Comparison of ENCODE assay signal across 28 mouse cellular contexts in genomic region chr12:104388477-104388876, GRCm38 (mm10). TPM values are rescaled to one million over a fixed set of nuclear protein-coding genes. Genes with fewer than 3 reads are reported as not detected.
DNase-seq lines count a peak whose midpoint lies in the region; ATAC-seq and TF ChIP-seq lines count a peak whose summit lies in the region.
"Had no signal": no experiment of that assay in that cellular context is flagged by ENCODE, and none has a peak within 500 bp of the region (broad histone marks: within the 10 kb centered on the region; RNA-seq: fewer than 3 reads in every experiment).

No protein-coding gene starts in this region.

- DNase-seq in liver, adult 2 months (ENCODE audit: extremely low read depth, low read depth, low spot score), result peak; percentile 96
- DNase-seq in liver, embryonic 11.5 days (ENCODE audit: low spot score), result no peak
- peak; percentile 33 for DNase-seq in liver, postnatal 0 days
- DNase-seq in liver, result no peak
- DNase-seq in limb, embryonic 10.5 days (ENCODE audit: low spot score), result peak; percentile 16
- DNase-seq in limb, embryonic 11.5 days (ENCODE audit: low spot score), result peak; percentile 13
- DNase-seq: adrenal gland, adult 2 months; adrenal gland, postnatal 10 days; adrenal gland, postnatal 25 days; cerebellum, adult 11 months; cerebellum, adult 18-20 months; cerebellum, adult 8-10 months; cerebellum, adult 9-11 months; cerebellum, postnatal 14 days; cerebellum, postnatal 36 days; embryo, embryonic 11 days had no signal

- H3K27me3 ChIP-seq in liver, adult 2 months (ENCODE audit: control insufficient read depth, insufficient read depth, low read length), result no peaks in the 10 kb centered on the region
- no peaks in the 10 kb centered on the region for H3K27me3 ChIP-seq in liver, embryonic 11.5 days (replicated peaks; ENCODE audit: control insufficient read depth, insufficient read depth, low read length)
- no peaks in the 10 kb centered on the region for H3K27me3 ChIP-seq in liver, postnatal 0 days (ENCODE audit: insufficient read depth, low read length)
- no peaks in the 10 kb centered on the region for H3K27me3 ChIP-seq in limb, embryonic 10.5 days (ENCODE audit: low read depth, poor library complexity, severe bottlenecking)
- no peaks in the 10 kb centered on the region for H3K27me3 ChIP-seq in limb, embryonic 11.5 days (ENCODE audit: control insufficient read depth, insufficient read depth, low read length)
- H3K27me3 ChIP-seq: embryonic facial prominence, embryonic 13.5 days; embryonic facial prominence, embryonic 15.5 days; forebrain, embryonic 12.5 days had no signal

- H3K4me2 ChIP-seq in liver, embryonic 11.5 days, result no peak overlapping the region
- H3K4me2 ChIP-seq in liver, postnatal 0 days (ENCODE audit: low read depth, low read length), result peak overlapping the region; percentile 63
- H3K4me2 ChIP-seq in limb, embryonic 11.5 days (ENCODE audit: low read depth, severe bottlenecking), result no peak overlapping the region
- H3K4me2 ChIP-seq: embryonic facial prominence, embryonic 13.5 days; embryonic facial prominence, embryonic 15.5 days; forebrain, embryonic 12.5 days had no signal

- TF ChIP-seq POLR2A in liver, adult 2 months (IDR thresholded peaks at IDR 0.05; ENCODE audit: extremely low read depth, insufficient read depth, low read length), result no peak

- ATAC-seq in liver, embryonic 11.5 days (replicated peaks; ENCODE audit: low FRiP score), result no peak
- ATAC-seq in liver, postnatal 0 days, result no peak
- no peak for ATAC-seq in limb, embryonic 11.5 days (ENCODE audit: insufficient number of reproducible peaks, low FRiP score, low TSS enrichment, low read depth)
- no peak for ATAC-seq in inflammation-experienced regulatory T-cells, adult 6 months
- ATAC-seq: forebrain, embryonic 14.5 days had no signal

- TF ChIP-seq EP300 in liver, postnatal 0 days (IDR thresholded peaks at IDR 0.05; ENCODE audit: low read depth), result 0 out of 2 replicates have a peak, but pooled peaks have one; percentile 19

- no peaks in the 10 kb centered on the region for H3K9me3 ChIP-seq in liver, embryonic 11.5 days (ENCODE audit: control insufficient read depth, low read length)
- no peaks in the 10 kb centered on the region for H3K9me3 ChIP-seq in liver, postnatal 0 days (ENCODE audit: low read length)
- no peaks in the 10 kb centered on the region for H3K9me3 ChIP-seq in limb, embryonic 10.5 days (replicated peaks)
- no peaks in the 10 kb centered on the region for H3K9me3 ChIP-seq in limb, embryonic 11.5 days (ENCODE audit: control insufficient read depth, low read length)
- H3K9me3 ChIP-seq: embryonic facial prominence, embryonic 15.5 days; forebrain, embryonic 10.5 days; forebrain, embryonic 12.5 days had no signal

- peaks cover 26% of the 10 kb centered on the region for H3K4me1 ChIP-seq in liver, adult 2 months (ENCODE audit: control insufficient read depth, insufficient read depth, low read length)
- no peaks in the 10 kb centered on the region for H3K4me1 ChIP-seq in liver, embryonic 11.5 days (replicated peaks; ENCODE audit: control insufficient read depth, insufficient read depth, low read length)
- H3K4me1 ChIP-seq in liver, postnatal 0 days (ENCODE audit: insufficient read depth), result peaks cover 10% of the 10 kb centered on the region; the same call in 1 of the 2 replicates
- no peaks in the 10 kb centered on the region for H3K4me1 ChIP-seq in limb, embryonic 10.5 days
- no peaks in the 10 kb centered on the region for H3K4me1 ChIP-seq in limb, embryonic 11.5 days (ENCODE audit: control insufficient read depth, insufficient read depth, low read length)
- H3K4me1 ChIP-seq: embryonic facial prominence, embryonic 13.5 days; embryonic facial prominence, embryonic 15.5 days; forebrain, embryonic 10.5 days; forebrain, embryonic 12.5 days had no signal

- H3K27ac ChIP-seq in liver, adult 2 months (replicated peaks; ENCODE audit: insufficient read depth, low read depth, low read length), result peak overlapping the region; percentile 82
- no peak overlapping the region for H3K27ac ChIP-seq in liver, embryonic 11.5 days (ENCODE audit: low read depth, low read length)
- peak overlapping the region; percentile 60; the same call in 1 of the 2 replicates for H3K27ac ChIP-seq in liver, postnatal 0 days (ENCODE audit: low read depth)
- H3K27ac ChIP-seq in limb, embryonic 10.5 days, result no peak overlapping the region
- no peak overlapping the region for H3K27ac ChIP-seq in limb, embryonic 11.5 days (replicated peaks; ENCODE audit: low read depth, low read length)
- H3K27ac ChIP-seq: embryonic facial prominence, embryonic 13.5 days; embryonic facial prominence, embryonic 15.5 days; forebrain, embryonic 10.5 days; forebrain, embryonic 12.5 days had no signal

- peaks cover 22% of the 10 kb centered on the region for H3K36me3 ChIP-seq in liver, adult 2 months (ENCODE audit: control insufficient read depth, insufficient read depth, low read length)
- no peaks in the 10 kb centered on the region for H3K36me3 ChIP-seq in liver, embryonic 11.5 days (ENCODE audit: control insufficient read depth, insufficient read depth, low read length)
- no peaks in the 10 kb centered on the region for H3K36me3 ChIP-seq in liver, postnatal 0 days (replicated peaks; ENCODE audit: insufficient read depth, low read length)
- no peaks in the 10 kb centered on the region for H3K36me3 ChIP-seq in limb, embryonic 10.5 days
- H3K36me3 ChIP-seq in limb, embryonic 11.5 days (ENCODE audit: control insufficient read depth, insufficient read depth, low read length), result no peaks in the 10 kb centered on the region
- H3K36me3 ChIP-seq: embryonic facial prominence, embryonic 13.5 days; embryonic facial prominence, embryonic 15.5 days; forebrain, embryonic 10.5 days; forebrain, embryonic 12.5 days had no signal

- peak overlapping the region; percentile 76 for H3K9ac ChIP-seq in liver, adult 2 months (ENCODE audit: low read depth, low read length)
- no peak overlapping the region for H3K9ac ChIP-seq in liver, embryonic 11.5 days (ENCODE audit: low read depth, low read length)
- no peak overlapping the region for H3K9ac ChIP-seq in liver, postnatal 0 days (replicated peaks)
- no peak overlapping the region for H3K9ac ChIP-seq in limb, embryonic 11.5 days (ENCODE audit: low read length)
- H3K9ac ChIP-seq: embryonic facial prominence, embryonic 13.5 days; embryonic facial prominence, embryonic 15.5 days; forebrain, embryonic 12.5 days had no signal

- H3K4me3 ChIP-seq in liver, adult 2 months (ENCODE audit: insufficient read depth, low read depth, low read length), result peak overlapping the region; percentile 87
- no peak overlapping the region for H3K4me3 ChIP-seq in liver, embryonic 11.5 days (ENCODE audit: low read depth, low read length)
- H3K4me3 ChIP-seq in liver, postnatal 0 days (ENCODE audit: low read depth, low read length), result peak overlapping the region; percentile 37
- H3K4me3 ChIP-seq in limb, embryonic 10.5 days, result no peak overlapping the region
- H3K4me3 ChIP-seq in limb, embryonic 11.5 days (ENCODE audit: low read depth, low read length), result no peak overlapping the region
- H3K4me3 ChIP-seq: embryonic facial prominence, embryonic 13.5 days; embryonic facial prominence, embryonic 15.5 days; erythroblast, embryonic 14.5 days; forebrain, embryonic 10.5 days; forebrain, embryonic 12.5 days had no signal

- TF ChIP-seq CTCF in liver, adult 2 months (IDR thresholded peaks at IDR 0.05; ENCODE audit: low read depth, low read length), result no peak
- TF ChIP-seq CTCF in liver, postnatal 0 days (IDR thresholded peaks at IDR 0.05; ENCODE audit: low read depth), result no peak

- H3K79me2 ChIP-seq in liver, adult 2 months (ENCODE audit: control insufficient read depth, insufficient read depth, low read length), result peaks cover 3% of the 10 kb centered on the region; the same call in 1 of the 2 replicates

RNA-seq across cellular contexts. Expression of gene Serpina3n, which starts 18.1 kb away (rescaled TPM):
- 169 and 210 TPM in 2 replicates for total RNA-seq in liver, adult 2 months (2014; rRNA removed)
- 377 and 464 TPM in 2 replicates for polyA plus RNA-seq in liver, adult 2 months (2012; rRNA removed)
- not detected in 2 replicates for polyA plus RNA-seq in liver, embryonic 11.5 days (2014; fragmentation: Nextera tagmentation; extraction: Ambion mirVana)
- polyA plus RNA-seq in liver, postnatal 0 days (2015; fragmentation: Nextera tagmentation; extraction: Ambion mirVana), result 302 and 340 TPM in 2 replicates
- not detected in 2 replicates for polyA plus RNA-seq in limb, embryonic 10.5 days (2016; fragmentation: Nextera tagmentation; extraction: Ambion mirVana)
- not detected in 2 replicates for polyA plus RNA-seq in limb, embryonic 11.5 days (2014; fragmentation: Nextera tagmentation; extraction: Ambion mirVana)
- not detected for polyA plus RNA-seq in inflammation-experienced regulatory T-cells, adult 6 months (2017; shearing (Covaris generic))
- total RNA-seq: common myeloid progenitor, adult 5-6 weeks; MEL had no signal
- polyA plus RNA-seq: C2C12; embryonic facial prominence, embryonic 13.5 days; erythroblast, embryonic 14.5 days; forebrain, embryonic 10.5 days; forebrain, embryonic 12.5 days; forebrain, embryonic 14.5 days had no signal

RNA-seq across cellular contexts. Expression of gene Serpina3k, which starts 50.2 kb away (rescaled TPM):
- total RNA-seq in liver, adult 2 months (2014; rRNA removed), result 10,536 and 14,457 TPM in 2 replicates
- polyA plus RNA-seq in liver, adult 2 months (2012; rRNA removed), result 2,986 and 3,416 TPM in 2 replicates
- not detected in 2 replicates for polyA plus RNA-seq in liver, embryonic 11.5 days (2014; fragmentation: Nextera tagmentation; extraction: Ambion mirVana)
- 407 and 479 TPM in 2 replicates for polyA plus RNA-seq in liver, postnatal 0 days (2015; fragmentation: Nextera tagmentation; extraction: Ambion mirVana)
- polyA plus RNA-seq in limb, embryonic 10.5 days (2016; fragmentation: Nextera tagmentation; extraction: Ambion mirVana), result not detected in 2 replicates
- not detected in 2 replicates for polyA plus RNA-seq in limb, embryonic 11.5 days (2014; fragmentation: Nextera tagmentation; extraction: Ambion mirVana)
- polyA plus RNA-seq in inflammation-experienced regulatory T-cells, adult 6 months (2017; shearing (Covaris generic)), result not detected
- total RNA-seq: common myeloid progenitor, adult 5-6 weeks; MEL had no signal
- polyA plus RNA-seq: brain, embryonic 14.5 days; C2C12; embryonic facial prominence, embryonic 11.5 days; embryonic facial prominence, embryonic 13.5 days; embryonic facial prominence, embryonic 15.5 days; erythroblast, embryonic 14.5 days; forebrain, embryonic 10.5 days; forebrain, embryonic 12.5 days; forebrain, embryonic 14.5 days had no signal

RNA-seq across cellular contexts. Expression of gene Serpina3m, which starts 50.2 kb away (rescaled TPM):
- total RNA-seq in liver, adult 2 months (2014; rRNA removed), result 623 and 783 TPM in 2 replicates
- polyA plus RNA-seq in liver, adult 2 months (2012; rRNA removed), result 260 and 302 TPM in 2 replicates
- not detected in 2 replicates for polyA plus RNA-seq in liver, embryonic 11.5 days (2014; fragmentation: Nextera tagmentation; extraction: Ambion mirVana)
- 325 and 370 TPM in 2 replicates for polyA plus RNA-seq in liver, postnatal 0 days (2015; fragmentation: Nextera tagmentation; extraction: Ambion mirVana)
- not detected in 2 replicates for polyA plus RNA-seq in limb, embryonic 10.5 days (2016; fragmentation: Nextera tagmentation; extraction: Ambion mirVana)
- not detected in 2 replicates for polyA plus RNA-seq in limb, embryonic 11.5 days (2014; fragmentation: Nextera tagmentation; extraction: Ambion mirVana)
- not detected for polyA plus RNA-seq in inflammation-experienced regulatory T-cells, adult 6 months (2017; shearing (Covaris generic))
- total RNA-seq: common myeloid progenitor, adult 5-6 weeks; MEL had no signal
- polyA plus RNA-seq: brain, embryonic 14.5 days; C2C12; embryonic facial prominence, embryonic 11.5 days; embryonic facial prominence, embryonic 13.5 days; embryonic facial prominence, embryonic 15.5 days; erythroblast, embryonic 14.5 days; forebrain, embryonic 10.5 days; forebrain, embryonic 12.5 days; forebrain, embryonic 14.5 days had no signal

Comparison
In these comparisons a context has a peak if more than half of its experiments do, and no peak if none do; other contexts are left out.
1. DNase-seq: peak in liver, adult 2 months (single experiment), liver, postnatal 0 days (single experiment), limb, embryonic 10.5 days (single experiment) and limb, embryonic 11.5 days (single experiment); none in liver, embryonic 11.5 days (single experiment) and liver (single experiment).
2. H3K27ac ChIP-seq: peak in liver, adult 2 months (single experiment) and liver, postnatal 0 days (single experiment); none in liver, embryonic 11.5 days (single experiment), limb, embryonic 10.5 days (single experiment) and limb, embryonic 11.5 days (single experiment).
3. H3K4me3 ChIP-seq: peak in liver, adult 2 months (single experiment) and liver, postnatal 0 days (single experiment); none in liver, embryonic 11.5 days (single experiment), limb, embryonic 10.5 days (single experiment) and limb, embryonic 11.5 days (single experiment).
4. RNA of gene Serpina3n, which starts 18.1 kb away (polyA plus RNA-seq): 377 to 464 TPM in liver, adult 2 months and 302 to 340 TPM in liver, postnatal 0 days; not detected in limb, embryonic 11.5 days, not detected in liver, embryonic 11.5 days, not detected in limb, embryonic 10.5 days and not detected in inflammation-experienced regulatory T-cells, adult 6 months; every median in the first group is over 100 times any median in the second.
5. RNA of gene Serpina3k, which starts 50.2 kb away (polyA plus RNA-seq): 2,986 to 3,416 TPM in liver, adult 2 months and 407 to 479 TPM in liver, postnatal 0 days; not detected in liver, embryonic 11.5 days, not detected in limb, embryonic 10.5 days, not detected in limb, embryonic 11.5 days and not detected in inflammation-experienced regulatory T-cells, adult 6 months; every median in the first group is over 100 times any median in the second.
6. RNA of gene Serpina3m, which starts 50.2 kb away (polyA plus RNA-seq): 325 to 370 TPM in liver, postnatal 0 days and 260 to 302 TPM in liver, adult 2 months; not detected in liver, embryonic 11.5 days, not detected in limb, embryonic 10.5 days, not detected in limb, embryonic 11.5 days and not detected in inflammation-experienced regulatory T-cells, adult 6 months; every median in the first group is over 100 times any median in the second.